Mouse (Mus musculus) cerebellum, adult 9-10 months (tissue): ENCODE measurements around the gene Smagp.

ENCODE experiments used
- DNase-seq: peaks from one replicate; pipeline ENCODE4 v3.0.0; 2022

Gene Smagp

GRCm38 (mm10) chr15:100665411-100666218 lies 28.9 kb upstream of the Smagp start:
- DNase-seq = no peak

- DNase-seq = no peak
These were observed 28.1 kb upstream of the Smagp start for GRCm38 (mm10) chr15:100664813-100665274.

GRCm38 (mm10) chr15:100660805-100661204 lies 24.1 kb upstream of the Smagp start:
- DNase-seq = no peak

GRCm38 (mm10) chr15:100660306-100660705 lies 23.6 kb upstream of the Smagp start:
- DNase-seq = peak; percentile 48

DNA sequence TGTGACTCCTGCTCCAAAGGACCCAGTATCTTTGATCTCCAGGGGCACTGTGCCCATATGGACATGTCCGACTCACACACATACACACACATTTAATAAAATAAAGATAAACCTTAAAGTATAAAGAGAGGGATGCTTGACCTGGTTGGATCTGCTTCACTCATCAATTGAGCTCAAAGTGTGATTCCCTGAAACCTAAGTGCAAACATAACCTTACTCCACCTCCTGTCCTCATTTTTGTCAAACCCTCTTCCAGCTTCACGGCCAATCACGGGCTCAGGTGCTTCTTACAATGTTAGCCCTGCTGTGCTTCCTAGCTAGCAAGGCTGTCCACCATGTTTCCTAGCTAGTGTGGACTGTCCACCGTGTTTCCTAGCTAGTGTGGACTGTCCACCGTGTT lies 18.5 kb upstream of the Smagp start:
- no peak for DNase-seq

DNA sequence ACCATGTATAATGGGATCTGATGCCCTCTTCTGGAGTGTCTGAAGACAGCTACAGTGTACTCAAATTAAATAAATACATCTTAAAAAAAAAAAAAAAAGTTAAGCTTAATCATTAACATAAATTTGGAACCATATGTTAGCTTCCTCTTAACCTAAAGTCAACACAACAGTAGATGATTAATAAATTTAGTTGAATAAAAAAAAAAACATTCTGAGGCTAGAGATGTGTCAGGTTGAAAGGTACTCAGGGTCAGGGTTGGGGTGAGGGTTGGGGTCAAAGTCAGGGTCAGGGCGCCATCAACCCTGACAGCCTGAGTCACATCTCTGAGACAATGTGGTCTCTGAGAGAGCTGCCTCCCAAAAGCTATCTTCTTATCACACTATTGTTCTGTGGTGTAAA lies 17.5 kb upstream of the Smagp start:
- no peak for DNase-seq

DNA sequence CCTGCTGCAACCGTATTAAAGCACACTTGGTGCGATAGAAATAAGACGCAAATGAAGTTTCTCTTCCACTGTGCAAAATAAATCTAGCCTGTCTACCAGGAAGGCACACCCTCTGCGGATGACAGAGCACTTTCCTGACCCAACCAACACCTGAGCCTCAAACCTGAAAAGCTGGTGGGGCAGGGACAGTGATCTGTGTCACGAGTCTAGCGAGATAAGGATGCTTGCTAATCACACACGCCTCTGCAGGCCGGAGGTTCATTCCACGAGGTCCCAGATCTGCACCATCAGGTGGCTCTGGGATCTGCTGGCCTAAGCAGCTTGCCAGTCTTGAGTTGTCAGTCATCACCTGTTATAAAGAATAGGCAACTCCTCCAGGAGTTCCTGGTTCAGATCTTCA lies 14.9 kb upstream of the Smagp start:
- DNase-seq = no peak

DNA sequence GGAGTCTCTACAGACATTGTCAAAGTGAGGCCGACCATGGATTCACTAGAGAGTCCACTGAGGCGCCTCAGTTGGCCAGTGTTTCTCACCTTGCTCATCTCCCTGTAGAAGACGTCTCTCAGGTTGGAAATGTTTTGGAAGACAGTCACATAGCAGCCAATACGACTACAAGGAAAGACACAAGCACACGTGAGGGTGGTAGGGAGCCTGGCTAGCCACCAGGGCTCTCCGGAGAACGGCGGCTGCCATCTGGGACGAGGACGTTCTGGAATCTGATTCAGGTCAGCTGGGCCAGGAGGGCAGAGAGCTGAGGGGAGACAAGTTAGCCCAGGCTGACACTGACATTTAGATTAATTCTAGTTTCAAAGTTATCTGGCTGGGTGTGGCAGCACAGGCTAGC lies 13.4 kb upstream of the Smagp start:
- peak; percentile 56 for DNase-seq

- peak; percentile 82 for DNase-seq
These were observed 9.4 kb upstream of the Smagp start for GRCm38 (mm10) chr15:100646161-100646560.

- DNase-seq = no peak
These were observed 5.7 kb upstream of the Smagp start for GRCm38 (mm10) chr15:100642451-100642850.

DNA sequence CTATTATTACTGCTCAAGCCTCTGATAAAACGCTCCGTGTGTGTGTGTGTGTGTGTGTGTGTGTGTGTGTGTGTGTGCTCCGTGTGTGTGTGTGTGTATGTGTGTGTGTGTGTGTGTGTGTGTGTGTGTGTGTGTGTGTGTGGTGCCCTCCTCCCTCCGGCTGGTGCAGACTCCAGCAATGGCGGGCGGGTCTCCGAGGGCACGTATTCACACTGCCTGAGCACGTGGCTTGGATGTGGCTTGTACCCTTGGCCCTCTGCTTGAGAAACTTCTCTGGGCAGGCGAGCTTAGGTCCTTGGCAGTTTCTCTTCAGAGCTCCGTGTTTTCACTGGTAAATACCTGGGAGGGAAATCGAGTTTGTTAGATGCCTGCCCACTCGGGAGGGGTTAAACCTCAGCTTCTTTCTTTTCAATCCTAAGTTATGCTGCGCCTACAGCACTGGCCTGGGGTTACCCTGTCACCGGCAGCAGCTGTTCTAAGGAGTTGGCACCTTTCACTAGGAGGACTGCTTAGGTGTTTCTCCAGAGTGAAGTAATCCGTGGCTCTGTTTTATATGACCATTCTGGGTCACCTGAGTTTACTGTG lies 4.6 kb upstream of the Smagp start:
- DNase-seq = no peak

- no peak for DNase-seq
These were observed 3.4 kb upstream of the Smagp start for GRCm38 (mm10) chr15:100639972-100640750.

- no peak for DNase-seq
These were observed 921 bp upstream of the Smagp start for GRCm38 (mm10) chr15:100637661-100638060.

- DNase-seq = no peak
These were observed 692 bp downstream of the Smagp start for GRCm38 (mm10) chr15:100635851-100636645.

DNA sequence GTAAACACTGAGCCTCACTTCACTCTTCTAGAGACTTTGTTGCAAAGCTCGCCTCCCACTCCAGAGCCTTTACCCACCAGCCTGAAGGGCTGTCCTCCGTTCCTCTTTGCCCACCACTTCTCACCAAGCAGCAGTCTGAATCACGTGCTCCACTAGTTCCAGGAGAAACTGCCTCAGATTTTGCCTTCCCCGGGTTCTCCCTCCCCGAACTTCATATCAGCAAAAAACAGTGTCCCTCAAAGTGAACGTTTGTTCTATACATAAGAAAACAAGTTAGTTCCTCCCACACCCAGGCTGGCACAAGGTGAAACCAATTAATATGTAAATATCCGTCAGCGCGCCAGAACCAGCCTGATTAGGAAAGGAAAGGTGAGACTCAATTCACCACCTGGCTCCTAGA lies 1.5 kb downstream of the Smagp start:
- no peak for DNase-seq

GRCm38 (mm10) chr15:100633341-100633740 lies 3.4 kb downstream of the Smagp start:
- DNase-seq = no peak

GRCm38 (mm10) chr15:100632323-100632722 lies 4.4 kb downstream of the Smagp start:
- DNase-seq = no peak

GRCm38 (mm10) chr15:100631454-100632170 lies 5.1 kb downstream of the Smagp start:
- DNase-seq = no peak

DNA sequence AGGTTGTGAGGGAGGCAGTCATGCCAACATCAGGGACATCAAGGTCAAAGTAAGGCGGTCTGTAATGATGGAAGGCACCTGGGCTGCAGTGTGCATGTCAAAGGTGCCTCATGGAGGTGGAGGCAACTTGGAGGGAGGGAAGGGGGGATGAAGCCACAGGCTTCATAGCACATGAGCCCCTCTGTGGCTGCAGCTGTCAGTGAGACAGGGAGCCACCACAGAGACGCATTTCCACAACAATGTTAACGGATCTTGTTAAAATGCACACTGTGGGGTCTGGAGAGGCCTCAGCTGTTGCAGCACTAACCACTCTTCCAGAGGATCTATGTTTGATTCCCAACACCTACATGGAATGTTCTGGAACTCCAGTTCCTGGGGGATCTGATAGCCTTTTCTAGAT lies 6.6 kb downstream of the Smagp start:
- no peak for DNase-seq

- no peak for DNase-seq
These were observed 7.9 kb downstream of the Smagp start for GRCm38 (mm10) chr15:100628797-100629196.

DNA sequence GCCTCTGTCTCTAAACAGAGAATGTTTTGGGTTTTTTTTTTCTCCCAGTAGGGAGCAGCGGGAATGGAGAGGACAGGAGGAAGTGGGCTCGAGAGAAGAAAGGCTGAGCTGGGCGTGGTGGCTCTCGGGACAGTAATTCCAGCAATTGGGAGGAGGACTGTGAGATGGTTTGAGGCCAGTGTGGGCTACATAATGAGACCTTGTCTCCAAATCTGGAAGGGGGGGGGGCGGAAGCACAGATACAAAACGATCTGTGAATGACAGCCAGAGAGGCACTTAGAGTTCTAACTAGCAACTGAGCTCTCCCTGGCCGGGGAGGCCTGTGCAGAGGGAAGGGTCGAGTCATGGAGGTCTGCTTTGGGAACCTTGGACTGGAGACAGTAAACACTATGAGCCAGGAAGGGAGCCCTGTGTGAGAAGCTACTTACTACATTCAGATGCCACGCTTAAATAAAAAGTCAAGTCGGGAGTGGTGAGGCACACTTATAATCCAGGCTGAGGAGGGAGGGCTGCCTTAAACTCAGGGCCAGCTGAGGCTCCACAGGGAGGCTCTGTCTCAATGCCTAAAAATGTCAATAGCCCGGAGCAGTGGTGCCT lies 8.9 kb downstream of the Smagp start:
- DNase-seq = no peak

GRCm38 (mm10) chr15:100627287-100627686 lies 9.5 kb downstream of the Smagp start:
- DNase-seq = no peak
